Mouse (Mus musculus): ENCODE measurements around the gene Pdzd2.

GRCm38 (mm10) chr15:12355907-12356306 lies 383.8 kb downstream of the Pdzd2 start:
- TF ChIP-seq POLR2A (IDR thresholded peaks at IDR 0.05; ENCODE audit: low read depth, low read length) (no peak), CTCF (IDR thresholded peaks at IDR 0.05; ENCODE audit: extremely low read depth, insufficient read depth, insufficient read length, insufficient replicate concordance) (no peak)

Data from spleen, adult 2 months (tissue).